Mouse (Mus musculus) liver, postnatal 0 days (tissue): ENCODE measurements at regions not wholly inside any gene's neighbourhood (a gene's known extent, or its start where the extent isn't known, plus 50 kb on each side); places are given as distances from the start of the nearest gene placed in this dataset.

Experiments
- CTCF ChIP-seq: sonication (generic); IDR thresholded peaks from 2 replicates; pipeline ENCODE4 v1.5.1; 2016; ENCODE audit warnings: antibody characterized with exemption, low read depth
- EP300 ChIP-seq: IDR thresholded peaks from 2 replicates; pipeline ENCODE4 v1.6.1; 2016; ENCODE audit warnings: antibody characterized with exemption, low read depth, mild to moderate bottlenecking

- TF ChIP-seq CTCF (no peak), EP300 (no peak)
These were observed 102.7 kb upstream of the Slc35f3 start for GRCm38 (mm10) chr8:126195616-126196015.
